Mouse (Mus musculus): ENCODE data around the gene Slc9a3r2.
A peak's percentile ranks its signal among the peaks of the same experiment; 100 is the strongest.
"Not testable (repeated sequence)": the region's sequence is repeated elsewhere in the genome, so short reads cannot be mapped to it uniquely, and the experiment has no call there.

Slc9a3r2 gene

GRCm38 (mm10) chr17:24667416-24667815 lies 17.3 kb upstream of the Slc9a3r2 start:
- peak; percentile 56 for DNase-seq (ENCODE audit: extremely low spot score)

GRCm38 (mm10) chr17:24667011-24667410 lies 16.9 kb upstream of the Slc9a3r2 start:
- DNase-seq (ENCODE audit: extremely low spot score), result not testable (repeated sequence)

DNA sequence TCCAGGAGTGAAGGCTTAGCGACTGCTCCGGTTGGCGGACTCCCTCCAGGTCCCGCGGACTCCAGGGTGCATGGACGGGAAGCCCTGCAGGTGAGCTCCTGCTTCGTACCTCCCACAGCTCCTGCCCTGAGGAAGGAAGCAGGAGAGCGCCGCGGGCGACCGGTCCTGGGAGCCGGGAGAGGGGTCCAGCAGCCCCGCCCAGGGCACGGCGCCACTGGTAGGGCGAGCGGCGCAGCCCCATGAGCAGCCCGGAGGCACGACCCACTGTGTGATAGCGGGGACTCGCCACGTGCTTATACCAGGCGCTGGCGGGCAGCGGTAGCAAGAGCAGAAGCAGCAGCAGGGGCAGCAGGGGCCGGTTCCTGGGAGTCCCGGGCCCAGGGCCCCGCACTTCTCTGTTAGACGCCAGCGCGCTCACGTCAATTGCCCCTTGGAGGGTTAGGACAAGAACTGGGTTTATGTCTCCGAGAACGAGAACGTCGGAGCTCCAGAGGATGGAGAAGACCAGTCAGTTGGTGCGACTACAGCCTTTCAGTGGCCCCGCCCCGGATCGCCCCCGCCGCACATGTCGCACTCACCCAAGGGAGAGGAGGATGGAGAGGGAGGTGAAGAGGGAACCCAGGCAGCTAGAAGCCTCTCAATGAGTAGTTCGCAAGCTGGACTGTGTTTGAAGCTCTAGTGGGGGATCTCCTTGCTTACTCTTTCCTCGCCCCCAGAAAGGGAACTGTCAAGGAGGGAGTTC lies 8.1 kb upstream of the Slc9a3r2 start, which contains the start of gene Npw:
Npw (minus strand) TSS at position 441 of the 742 bp plus-strand sequence.
- DNase-seq (ENCODE audit: extremely low spot score), result peak; percentile 35

GRCm38 (mm10) chr17:24654969-24655368 lies 4.8 kb upstream of the Slc9a3r2 start:
- DNase-seq (ENCODE audit: extremely low spot score), result no peak

GRCm38 (mm10) chr17:24653967-24654710 lies 4.0 kb upstream of the Slc9a3r2 start:
- peak; percentile 87 for DNase-seq (ENCODE audit: extremely low spot score)

DNA sequence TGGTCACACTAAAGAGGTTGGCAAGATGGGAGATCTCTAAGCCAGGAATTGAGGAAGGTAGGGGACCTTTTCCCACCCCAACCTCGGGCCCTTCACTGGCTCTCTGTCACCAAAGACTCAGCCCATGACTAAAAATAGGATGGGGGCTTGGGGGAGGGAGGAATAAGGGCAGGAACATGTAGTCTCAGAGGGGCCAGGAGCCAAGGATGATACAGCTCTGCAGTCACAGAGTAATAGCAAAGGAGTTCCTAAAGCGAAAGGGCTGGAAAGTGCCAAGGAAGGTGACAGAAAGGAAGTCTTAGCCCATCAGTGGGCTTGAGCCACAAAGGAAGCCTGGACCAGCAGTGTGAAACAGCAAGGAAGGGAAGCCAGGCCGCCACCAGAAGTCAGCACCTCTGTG lies 1.7 kb upstream of the Slc9a3r2 start:
- no peak for DNase-seq (ENCODE audit: extremely low spot score)

DNA sequence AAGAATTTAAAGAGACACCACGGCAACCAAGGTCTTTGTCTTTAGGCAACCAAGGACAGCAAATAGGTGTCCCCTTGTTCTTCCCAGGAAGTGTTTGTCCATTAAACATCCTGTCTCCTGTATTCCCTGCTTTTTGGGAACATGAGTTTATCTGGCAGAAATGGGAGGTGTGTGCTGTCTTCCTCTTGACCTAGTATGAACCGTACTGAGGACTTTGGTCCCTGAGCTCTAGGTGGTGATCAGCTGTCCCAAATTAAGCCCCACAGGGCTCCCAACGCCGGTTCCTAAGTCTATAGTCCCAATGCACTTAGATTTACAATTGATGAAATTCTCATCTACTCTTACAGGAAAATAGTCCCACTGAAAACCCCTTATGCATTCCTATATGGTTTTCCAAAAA lies 639 bp upstream of the Slc9a3r2 start:
- no peak for DNase-seq (ENCODE audit: extremely low spot score)

- peak; percentile 32 for DNase-seq (ENCODE audit: extremely low spot score)
Observed at GRCm38 (mm10) chr17:24649581-24650069, 502 bp downstream of the Slc9a3r2 start.

- no peak for DNase-seq (ENCODE audit: extremely low spot score)
Observed at GRCm38 (mm10) chr17:24648731-24649377, 1.3 kb downstream of the Slc9a3r2 start.

- DNase-seq (ENCODE audit: extremely low spot score), result no peak
Observed at GRCm38 (mm10) chr17:24647493-24647892, 2.6 kb downstream of the Slc9a3r2 start.

DNA sequence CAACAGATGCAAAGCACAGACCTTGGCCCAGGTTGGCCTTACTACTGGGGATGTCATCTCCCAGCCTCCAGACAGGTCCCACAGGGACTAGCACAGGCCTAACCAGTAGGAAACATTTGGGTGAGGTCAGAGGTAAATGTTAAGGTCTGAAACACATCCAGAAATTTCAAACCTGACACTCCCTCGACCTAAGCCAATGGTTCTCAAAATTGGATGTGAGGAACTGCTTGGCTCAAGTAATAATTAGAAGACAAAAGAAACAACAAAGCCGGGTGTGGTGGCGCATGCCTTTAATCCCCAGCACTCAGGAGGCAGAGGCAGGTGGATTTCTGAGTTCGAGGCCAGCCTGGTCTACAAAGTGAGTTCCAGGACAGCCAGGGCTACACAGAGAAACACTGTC lies 3.7 kb downstream of the Slc9a3r2 start:
- DNase-seq (ENCODE audit: extremely low spot score), result no peak

DNA sequence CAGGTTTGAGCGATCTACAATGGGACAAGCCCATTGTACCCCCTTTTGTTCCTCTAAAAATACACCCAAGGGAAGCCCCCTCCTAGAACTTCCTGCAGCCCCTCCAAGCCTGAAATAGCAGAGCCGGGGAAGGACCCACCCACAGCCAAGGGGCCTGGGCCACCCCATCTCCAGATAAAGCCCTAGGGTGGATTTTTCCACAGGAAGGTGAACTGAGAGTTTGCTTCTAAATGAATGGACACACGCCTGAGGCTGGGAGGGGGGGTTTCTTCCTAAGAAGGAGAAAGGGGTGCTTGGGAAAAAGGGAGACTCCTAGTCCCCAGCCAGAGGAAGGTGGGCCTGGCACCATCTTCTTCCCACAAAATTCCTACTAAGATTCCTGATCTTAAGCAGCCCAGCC lies 4.2 kb downstream of the Slc9a3r2 start:
- no peak for DNase-seq (ENCODE audit: extremely low spot score)

GRCm38 (mm10) chr17:24644875-24645721 lies 5.0 kb downstream of the Slc9a3r2 start:
- DNase-seq (ENCODE audit: extremely low spot score), result no peak

DNA sequence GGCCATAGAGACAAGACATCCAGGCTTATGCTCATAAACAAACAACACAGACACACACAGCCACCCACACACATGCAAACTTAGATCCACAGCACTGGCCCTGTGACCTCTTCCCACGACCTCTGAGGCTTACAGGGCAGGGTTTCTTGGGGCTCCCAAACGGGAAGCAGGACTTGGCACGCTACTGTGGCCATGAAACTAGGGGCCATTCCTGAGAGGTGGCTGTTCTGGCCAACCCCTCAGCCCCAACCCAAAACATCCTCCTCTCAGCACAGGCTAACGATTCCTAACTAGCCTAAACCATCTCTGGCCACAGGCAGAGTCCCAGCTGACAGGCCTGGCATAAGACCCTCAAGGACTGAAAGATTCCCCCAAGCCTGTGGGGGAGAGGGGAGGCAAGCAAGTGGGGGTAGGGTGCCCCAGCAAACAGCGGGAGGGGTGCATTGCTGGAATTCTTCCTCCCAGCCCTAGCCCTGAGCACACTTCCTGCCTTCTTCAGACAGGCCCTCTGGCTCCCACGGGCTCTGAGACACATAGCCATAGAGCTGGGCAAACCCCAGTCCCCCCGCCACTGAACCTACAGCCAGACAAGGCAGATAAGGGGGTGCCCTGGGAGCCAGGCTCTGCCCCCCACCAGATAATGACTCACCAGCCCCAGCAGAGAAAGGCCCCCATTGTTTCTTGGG lies 6.0 kb downstream of the Slc9a3r2 start:
- DNase-seq (ENCODE audit: extremely low spot score), result no peak

DNA sequence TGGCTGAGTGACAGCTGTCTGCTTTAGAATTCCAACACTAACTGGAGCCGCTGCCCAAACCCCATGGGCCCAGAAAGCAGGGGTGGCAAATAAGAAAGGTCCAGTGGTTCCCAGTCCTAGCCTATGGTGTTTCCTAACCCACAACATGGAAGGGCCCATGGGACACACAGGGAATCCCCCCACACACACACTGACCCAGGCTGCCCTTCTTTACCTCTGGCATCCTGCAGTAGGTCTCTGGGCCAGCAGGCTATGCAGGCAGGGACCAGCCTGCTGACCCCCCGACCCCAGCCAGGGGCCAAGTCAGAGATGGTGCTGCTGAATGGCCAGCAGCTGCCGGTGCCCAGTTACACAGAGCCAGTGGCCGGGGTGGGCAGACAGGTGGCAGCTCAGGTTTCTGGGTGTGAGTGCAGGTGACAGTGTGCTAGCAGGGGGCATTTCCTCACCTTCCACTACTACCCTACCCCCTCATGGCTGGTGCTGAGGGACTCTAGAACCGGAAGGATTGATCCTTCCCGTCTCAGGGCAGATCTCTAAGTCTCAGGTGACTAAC lies 7.3 kb downstream of the Slc9a3r2 start:
- no peak for DNase-seq (ENCODE audit: extremely low spot score)

- no peak for DNase-seq (ENCODE audit: extremely low spot score)
Observed at GRCm38 (mm10) chr17:24641944-24642343, 8.2 kb downstream of the Slc9a3r2 start.

DNA sequence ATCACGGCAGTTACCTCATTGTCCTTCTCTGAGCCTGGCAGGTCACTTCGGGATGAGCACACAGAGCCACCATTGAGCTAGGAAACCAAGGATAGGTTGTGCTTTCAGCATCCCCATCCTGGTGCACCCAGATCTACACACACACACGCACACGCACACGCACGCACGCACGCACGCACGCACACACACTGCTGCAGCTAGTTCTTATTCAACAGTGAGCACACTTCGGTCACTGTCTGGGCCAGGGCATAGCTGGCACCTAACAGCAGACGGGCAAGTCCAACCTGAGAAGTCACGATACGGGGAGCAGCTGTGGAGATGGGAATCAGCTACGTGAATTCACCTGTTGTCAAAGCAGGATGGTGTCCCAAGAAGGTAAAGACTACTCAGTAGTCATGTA lies 9.5 kb downstream of the Slc9a3r2 start:
- no peak for DNase-seq (ENCODE audit: extremely low spot score)

GRCm38 (mm10) chr17:24640119-24640518 lies 10.0 kb downstream of the Slc9a3r2 start:
- DNase-seq (ENCODE audit: extremely low spot score), result no peak

- no peak for DNase-seq (ENCODE audit: extremely low spot score)
Observed at GRCm38 (mm10) chr17:24639571-24639988, 10.5 kb downstream of the Slc9a3r2 start.

DNA sequence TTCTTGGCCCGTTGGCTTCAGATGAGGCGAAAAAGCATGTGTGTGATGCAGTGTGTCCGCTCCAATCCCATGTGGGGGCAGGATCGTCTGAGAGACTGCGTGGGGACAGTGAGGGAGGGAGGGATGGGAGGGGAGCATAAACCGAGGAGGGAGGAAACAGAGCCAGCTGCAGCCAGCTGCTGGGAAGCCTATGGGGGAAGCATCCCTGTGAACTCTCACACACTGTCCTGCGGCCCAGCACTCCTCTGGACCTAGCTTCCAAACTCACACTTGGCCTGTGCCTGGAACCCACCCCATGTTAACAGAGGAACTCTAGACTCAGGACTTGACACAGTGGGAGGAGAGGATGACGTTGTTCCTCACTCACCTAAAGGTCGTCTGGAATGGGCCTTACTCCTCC lies 11.3 kb downstream of the Slc9a3r2 start:
- no peak for DNase-seq (ENCODE audit: extremely low spot score)

GRCm38 (mm10) chr17:24638214-24638613 lies 11.9 kb downstream of the Slc9a3r2 start:
- no peak for DNase-seq (ENCODE audit: extremely low spot score)

Measured in embryo, embryonic 9.5 days (tissue).